Mouse (Mus musculus) right cerebral cortex, postnatal 14 days (tissue): Measurements from ENCODE around the gene Npdc1.
A peak's percentile ranks its signal among the peaks of the same experiment; 100 is the strongest.
"Not testable (repeated sequence)": the region's sequence is repeated elsewhere in the genome, so short reads cannot be mapped to it uniquely, and the experiment has no call there.

Experiments
- DNase-seq: peaks from one replicate; pipeline ENCODE4 v3.0.0; 2022

The Npdc1 gene

DNA sequence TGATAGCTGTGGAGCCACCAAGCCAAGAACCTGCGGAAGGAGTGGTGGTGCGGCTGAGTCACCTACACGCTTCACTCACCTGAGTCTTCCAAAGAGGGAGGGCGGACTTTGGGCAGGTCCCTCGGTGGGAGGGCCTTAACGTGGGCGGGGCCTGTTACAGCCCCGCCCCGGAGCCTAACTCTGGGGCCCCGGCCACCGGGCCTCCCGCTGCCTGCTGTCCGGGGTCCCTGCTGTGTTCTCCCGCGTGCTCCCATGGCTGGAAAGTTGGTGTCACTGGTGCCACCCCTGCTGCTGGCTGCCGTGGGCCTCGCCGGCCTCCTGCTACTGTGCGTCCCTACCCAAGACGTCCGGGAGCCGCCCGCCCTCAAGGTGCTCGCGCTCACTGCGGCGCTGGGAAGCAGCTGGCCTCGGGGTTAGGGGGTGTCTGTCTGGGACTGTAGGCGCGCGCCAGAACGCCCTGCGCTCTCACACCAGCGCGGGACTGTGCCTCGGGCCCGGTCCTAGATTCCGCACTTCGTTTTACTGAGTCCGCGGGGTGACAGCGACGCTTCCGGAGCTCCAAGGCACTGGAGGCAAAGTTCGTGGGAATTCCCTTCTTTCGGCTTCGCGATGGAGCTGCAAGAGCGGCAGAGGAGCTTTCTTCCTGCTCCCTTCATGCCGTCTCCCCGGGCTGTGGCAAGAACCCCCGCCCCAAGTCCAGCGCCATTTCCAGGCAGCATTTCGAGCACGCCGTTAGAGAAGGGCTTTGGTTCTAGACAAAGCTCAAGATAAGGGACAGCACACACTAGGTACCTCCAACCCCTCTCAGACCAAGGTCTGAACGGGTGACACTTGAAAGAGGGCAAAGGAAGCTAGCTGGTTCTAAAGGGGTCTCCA lies 3.2 kb upstream of the Npdc1 start, which contains the start of gene Entpd2:
TSS of gene Entpd2 (plus strand) at position 154 of the 876 bp plus-strand sequence.
- DNase-seq = no peak

GRCm38 (mm10) chr2:25396597-25396983 lies 2.6 kb upstream of the Npdc1 start:
- DNase-seq = no peak

DNA sequence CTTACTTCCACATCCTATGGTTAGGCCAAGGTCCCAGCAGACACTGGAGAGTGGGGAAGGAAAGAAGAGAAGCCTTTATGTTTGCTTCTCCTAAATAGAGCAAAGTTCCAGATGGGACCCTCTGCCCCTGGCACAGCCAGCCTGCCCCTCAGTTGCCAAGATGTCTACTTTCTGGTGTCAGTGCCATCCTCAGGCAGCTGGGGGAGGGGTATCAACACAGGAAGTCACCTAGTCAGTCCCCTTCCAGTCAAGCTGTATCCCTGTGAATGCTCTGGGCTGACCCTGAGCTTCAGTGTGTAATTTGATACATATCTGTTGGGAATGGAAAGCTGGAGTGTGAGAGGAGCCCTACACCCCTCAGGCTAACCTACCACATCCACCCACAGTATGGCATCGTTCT lies 2.1 kb upstream of the Npdc1 start:
- DNase-seq = no peak

DNA sequence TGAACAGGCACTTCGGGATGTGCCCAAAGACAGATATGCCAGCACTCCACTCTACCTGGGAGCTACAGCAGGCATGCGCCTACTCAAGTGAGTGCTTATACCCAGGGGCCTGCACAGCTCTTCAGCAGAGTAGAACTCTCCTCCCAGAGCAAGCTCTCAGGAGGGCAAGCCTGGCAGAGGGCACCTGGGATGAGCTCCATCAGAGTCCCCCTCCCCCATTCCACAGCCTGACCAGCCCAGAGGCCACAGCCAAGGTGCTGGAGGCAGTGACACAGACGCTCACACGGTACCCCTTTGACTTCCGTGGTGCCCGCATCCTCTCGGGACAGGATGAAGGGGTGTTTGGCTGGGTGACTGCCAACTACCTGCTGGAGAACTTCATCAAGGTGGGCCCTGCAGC lies 1.1 kb upstream of the Npdc1 start:
- DNase-seq = no peak

DNA sequence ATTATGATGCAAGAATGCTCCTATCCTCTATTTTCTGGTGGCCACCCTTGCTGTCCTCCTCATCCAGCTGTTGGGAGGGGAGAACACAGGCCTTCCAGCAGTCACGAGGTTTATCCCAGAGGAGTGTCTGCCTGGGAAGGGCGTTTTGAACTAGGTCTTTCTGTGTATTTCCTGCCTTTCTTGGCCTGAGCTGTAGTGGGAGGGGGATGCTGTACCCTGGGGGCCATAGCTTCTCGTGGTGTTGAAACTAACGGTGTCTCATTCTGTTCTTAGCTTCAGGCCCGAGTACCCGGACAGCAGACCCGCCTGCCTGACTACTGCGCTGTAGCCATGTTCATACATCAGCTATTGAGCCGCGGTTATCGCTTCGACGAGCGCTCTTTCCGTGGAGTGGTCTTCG lies 1.1 kb downstream of the Npdc1 start:
- DNase-seq = no peak

- DNase-seq = peak; percentile 47
Observed at GRCm38 (mm10) chr2:25400764-25401163, 1.6 kb downstream of the Npdc1 start.

GRCm38 (mm10) chr2:25402377-25402971 lies 3.3 kb downstream of the Npdc1 start:
- DNase-seq = peak; percentile 83

GRCm38 (mm10) chr2:25402972-25403601 lies 3.9 kb downstream of the Npdc1 start:
- peak; percentile 92 for DNase-seq

DNA sequence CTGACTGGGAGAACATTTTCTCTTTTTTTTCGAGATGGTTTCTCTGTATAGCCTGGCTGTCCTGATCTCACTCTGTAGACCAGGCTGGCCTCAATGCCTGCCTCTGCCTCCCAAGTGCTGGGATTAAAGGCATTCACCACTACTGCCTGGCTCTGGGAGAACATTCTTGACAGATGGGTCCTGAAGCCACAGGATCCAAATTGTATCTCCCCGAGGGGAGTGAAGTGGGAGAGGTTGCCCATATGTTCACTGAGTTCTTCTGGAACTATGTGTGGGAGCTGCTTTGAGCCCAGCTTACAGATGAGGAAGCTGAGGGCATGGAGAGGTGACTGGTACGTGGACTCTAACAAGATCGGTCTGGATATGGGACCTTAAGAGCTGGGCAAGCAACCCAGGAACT lies 4.8 kb downstream of the Npdc1 start:
- no peak for DNase-seq

DNA sequence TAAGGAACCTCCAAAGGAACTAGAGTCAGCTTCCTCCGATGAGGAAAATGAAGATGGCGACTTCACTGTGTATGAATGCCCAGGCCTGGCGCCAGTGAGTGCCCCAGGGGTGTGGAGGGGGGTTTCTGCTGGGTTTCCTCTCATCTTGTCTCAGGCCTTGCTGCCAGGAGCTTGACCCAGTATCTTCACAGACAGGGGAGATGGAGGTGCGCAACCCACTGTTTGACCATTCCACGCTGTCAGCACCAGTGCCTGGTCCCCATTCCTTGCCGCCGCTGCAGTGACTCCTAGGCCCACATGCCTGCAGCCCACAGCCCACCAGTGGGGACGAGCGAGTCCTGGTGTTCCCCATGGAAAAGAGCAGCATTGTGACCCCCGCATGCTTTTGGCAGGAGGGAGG lies 9.8 kb downstream of the Npdc1 start:
- no peak for DNase-seq

DNA sequence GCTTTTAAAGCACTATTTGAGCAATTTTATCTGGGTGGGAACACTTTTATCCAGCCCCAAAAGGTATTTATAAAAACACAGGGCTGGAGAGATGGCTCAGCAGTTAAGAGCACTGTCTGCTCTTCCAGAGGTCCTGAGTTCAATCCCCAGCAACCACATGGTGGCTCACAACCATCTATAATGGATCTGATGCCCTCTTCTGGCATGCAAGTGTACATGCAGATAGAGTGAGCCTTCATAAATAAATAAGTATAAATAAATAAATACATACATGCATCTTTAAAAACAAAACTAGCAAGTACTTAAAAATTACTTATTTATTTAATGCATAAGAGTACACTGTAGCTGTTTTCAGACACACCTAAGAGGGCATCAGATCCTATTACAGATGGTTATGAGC lies 14.3 kb downstream of the Npdc1 start:
- DNase-seq = not testable (repeated sequence)

DNA sequence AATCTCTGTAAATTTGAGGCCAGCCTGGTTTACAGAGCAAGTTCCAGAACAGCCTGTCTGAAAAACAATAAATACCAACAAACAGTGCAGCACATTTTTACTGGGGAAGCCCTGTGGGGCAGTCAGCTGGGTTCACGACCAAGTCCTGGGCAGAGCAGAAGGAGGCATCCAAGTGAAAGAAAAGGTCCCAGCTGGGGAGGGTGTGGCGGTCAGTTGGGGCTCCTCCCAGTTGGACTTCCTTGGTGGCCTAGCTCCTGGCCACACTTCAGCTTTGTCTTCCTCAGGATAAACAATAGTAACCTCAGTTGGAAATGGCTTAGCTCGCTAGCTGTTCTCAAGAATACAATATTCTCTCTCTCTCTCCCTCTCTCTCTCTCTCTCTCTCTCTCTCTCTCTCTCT lies 18.3 kb downstream of the Npdc1 start:
- DNase-seq = no peak

DNA sequence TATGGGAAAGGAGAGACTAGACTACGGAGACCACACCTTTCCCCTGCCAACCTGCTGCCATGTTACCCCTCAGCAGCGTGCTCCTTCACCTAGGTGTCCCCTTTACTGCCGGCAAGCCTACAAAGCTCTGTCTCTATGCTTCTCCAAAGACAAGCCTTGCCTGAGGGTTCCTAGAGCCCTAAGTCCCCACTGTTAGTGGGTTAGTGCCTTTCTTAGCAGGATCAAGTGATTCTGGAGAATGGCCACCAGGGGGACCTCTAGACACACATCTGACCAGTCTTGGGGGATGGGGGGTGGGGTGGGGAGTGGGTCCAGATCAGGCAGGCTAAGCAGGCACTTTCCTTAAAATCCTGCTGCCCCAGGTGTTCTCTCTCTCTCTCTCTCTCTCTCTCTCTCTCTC lies 22.7 kb downstream of the Npdc1 start:
- DNase-seq = no peak

DNA sequence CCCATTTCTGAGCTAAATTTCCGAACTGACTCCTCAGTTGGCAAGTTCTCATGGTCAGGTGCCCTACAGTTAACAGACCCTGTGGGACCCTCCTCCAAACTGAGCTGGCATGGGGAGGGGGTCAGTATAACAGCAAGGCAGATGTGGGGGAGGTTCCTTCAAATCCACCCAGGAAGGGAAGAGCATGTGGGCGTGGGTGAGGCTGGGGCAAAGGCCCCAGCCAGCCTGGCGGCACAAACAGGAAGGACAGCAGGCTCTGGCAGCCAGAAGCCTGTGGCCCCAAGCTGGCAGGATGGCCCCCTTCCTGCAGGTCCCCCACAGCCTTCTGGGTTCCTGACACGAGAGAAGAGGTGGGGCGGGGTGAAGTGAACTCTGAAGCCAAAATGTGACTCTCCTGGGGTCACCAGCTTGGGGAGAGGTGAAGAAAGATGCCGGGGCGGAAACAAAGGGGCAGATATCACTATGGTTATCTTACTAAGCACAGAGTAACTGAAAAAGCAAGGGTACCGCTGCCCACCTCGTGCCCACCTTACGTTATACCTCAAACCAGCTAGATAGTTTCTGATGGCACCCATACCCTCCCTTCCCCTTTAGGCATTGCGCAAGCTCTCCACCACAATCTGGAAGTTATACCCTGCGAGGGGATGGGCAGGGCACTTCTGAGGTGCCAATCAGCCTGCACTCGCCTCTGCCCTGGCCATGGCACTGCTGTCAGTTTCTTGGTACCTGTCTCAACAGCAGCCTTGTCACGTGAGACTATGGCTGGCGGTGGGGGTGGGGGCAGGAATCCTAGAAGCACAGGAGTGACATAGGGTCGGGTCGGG lies 23.6 kb downstream of the Npdc1 start, which contains the start of gene Fut7:
TSS of gene Fut7 (plus strand) at position 681 of the 824 bp plus-strand sequence.
- no peak for DNase-seq

DNA sequence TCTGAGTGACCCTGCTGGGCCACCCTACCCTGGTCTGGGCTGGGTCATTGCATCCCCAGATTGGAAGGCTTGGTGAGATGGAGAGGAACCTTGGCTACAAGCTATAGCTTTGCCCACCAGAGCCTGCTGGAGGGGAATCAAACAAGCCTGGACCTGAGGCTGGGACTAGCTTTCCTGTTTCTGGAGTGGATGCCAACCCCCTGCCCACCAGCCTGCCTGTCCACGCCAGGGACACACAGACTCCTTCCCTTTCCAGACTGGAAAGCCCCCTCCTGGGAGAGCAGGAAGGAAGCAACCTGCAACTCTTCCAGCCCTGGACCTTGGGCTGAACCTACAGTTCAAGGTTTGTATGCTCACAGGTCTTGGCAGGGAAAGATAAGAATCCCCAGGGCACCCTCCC lies 24.5 kb downstream of the Npdc1 start:
- no peak for DNase-seq

GRCm38 (mm10) chr2:25425481-25425880 lies 26.3 kb downstream of the Npdc1 start:
- DNase-seq = no peak

DNA sequence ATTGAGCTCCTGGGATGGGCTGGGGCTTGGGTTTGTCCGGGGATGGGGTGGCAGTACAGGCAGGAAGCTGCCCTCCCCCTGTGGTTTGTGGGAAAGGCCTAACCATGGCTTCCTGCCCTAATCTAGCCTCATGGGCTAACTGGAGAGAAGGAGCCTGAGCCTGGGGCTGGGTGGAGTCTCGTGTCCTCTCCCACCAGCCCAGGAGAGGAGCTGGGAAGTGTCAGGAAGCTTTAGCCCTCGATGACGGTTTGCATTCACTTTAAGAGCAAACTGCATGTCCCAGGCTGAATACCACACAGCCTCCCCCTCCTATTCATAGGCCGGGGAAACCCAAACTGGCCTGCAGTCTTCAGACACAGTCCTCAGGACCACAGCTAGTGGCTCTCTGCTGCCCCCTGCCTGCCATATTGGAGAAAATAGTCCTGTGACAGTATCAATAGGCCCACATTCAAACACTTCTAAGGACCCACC lies 27.6 kb downstream of the Npdc1 start:
- DNase-seq = peak; percentile 79

DNA sequence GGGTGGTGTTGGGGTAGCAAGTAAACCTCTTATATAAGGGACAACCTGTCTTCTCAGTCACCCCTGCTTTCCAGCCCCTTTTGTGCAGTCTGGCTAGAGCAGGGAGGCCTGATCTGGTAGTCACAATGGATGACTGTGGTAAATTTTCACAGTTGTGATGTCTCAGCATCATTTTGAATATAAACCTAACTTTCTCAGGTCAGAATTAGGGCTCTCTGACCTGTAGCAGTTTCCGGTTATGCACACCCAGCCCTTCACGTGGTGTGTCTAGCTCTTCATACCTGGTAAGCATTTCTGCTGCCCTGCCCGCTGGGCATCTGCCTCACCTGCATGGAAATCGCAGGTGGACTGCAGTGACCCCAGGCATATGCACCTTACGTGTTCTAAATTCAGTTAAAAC lies 28.1 kb downstream of the Npdc1 start:
- no peak for DNase-seq

DNA sequence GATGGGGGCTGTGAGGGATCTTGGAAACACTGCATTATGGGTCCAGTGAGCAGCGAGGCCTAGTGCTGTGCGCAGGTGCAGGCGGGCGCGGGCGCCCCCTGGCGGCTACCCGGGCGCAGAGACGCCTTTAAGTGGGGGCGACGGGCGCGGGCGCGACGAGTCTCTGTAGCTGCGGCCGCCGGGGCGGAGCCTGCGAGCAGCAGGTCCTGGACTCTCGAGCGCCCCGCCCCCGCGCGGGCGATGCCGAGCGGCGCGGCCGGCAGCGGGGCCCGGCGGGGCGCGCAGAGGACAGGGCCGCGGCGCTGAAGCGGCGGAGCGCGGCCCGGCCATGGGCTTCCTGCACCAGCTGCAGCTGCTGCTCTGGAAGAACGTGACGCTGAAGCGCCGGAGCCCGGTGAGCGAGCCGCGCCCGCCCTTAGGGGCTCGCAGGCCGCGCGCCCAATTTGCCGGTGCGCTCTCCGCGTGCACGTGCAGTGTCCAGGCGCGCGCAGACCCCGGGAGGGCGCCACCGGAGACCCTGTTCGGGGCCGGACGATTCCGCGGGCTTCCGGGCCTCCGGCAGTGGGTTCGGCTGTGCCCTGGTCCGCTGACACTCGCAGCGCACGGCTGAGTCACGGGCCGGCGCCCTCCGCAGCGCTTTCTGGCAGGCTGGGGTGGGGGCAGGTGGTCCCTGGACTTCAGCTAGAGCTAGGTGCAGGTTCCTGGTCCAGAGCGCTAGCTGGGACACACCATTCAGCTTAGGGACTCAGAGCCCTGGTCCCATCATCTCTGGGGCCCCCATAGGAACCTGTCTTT lies 29.5 kb downstream of the Npdc1 start, which contains the start of gene Abca2:
TSS of gene Abca2 (plus strand) at position 262 of the 795 bp plus-strand sequence.
- DNase-seq = peak; percentile 96

DNA sequence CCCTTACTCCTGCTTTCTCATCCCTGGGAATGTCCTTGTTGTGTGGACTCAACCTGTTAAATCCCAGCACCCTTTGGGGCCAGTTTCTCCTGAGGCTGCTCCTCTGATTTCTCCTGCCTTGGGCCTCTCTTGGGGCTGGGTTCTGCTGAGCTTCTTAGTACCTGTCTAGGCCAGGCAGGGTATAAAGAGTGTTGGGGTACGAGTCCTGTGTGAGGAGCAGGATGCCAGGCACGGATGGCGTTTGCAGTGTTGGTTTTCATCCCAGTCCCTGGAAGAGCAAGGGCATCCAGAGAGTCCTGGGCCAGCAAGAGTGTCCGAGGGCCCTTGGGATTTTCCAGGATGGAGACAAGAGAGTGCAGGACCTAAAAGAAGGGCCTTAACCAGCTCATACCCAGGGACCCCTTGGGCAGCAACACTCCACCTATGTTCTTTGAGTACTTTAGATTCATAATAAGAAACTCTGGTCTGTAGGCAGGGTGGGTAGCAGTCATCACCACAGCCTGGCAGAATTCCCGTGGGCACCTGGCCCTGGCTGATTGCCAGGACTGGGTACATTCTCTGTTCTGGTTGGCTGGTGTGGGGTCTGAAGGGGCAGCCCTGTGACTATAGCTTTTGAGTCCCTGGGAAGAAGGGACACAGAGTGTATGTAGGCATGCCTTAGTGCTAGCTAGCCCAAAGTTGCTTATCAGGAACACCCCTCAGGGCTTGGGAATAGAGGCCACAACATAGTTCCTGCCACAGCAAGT lies 30.5 kb downstream of the Npdc1 start:
- no peak for DNase-seq
